Mouse (Mus musculus) cerebellum, postnatal 4 days (tissue): Measurements from ENCODE around the gene Mctp1.
A peak's percentile ranks its signal among the peaks of the same experiment; 100 is the strongest.

ENCODE experiments used
- DNase-seq, 2 experiments: peaks; one replicate each; pipeline ENCODE4 v3.0.0; 2022; ENCODE audit warnings: low spot score in 2 of 2, mixed read lengths in 1 of 2

Gene Mctp1

GRCm38 (mm10) chr13:76824932-76825694, 440.8 kb downstream of the Mctp1 start:
- DNase-seq, result no peak

DNA sequence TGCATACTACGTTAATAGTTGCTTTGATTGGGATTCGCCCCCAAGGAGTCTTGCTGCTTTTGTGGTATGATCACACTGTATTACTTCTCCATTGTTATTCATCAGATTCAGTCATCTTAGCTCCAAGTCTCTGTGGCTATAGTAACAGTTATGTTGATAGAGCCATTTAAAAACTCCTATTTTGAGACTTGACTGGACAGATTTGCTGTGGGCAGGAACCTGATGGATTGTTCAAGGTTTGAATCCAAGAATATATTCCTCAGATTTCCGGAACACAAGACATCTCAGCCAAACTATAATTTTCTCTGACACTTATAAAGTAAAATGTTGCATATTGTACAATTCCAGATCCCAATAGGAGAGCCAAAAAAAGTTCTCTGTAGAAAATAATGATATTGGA, 443.4 kb downstream of the Mctp1 start:
- DNase-seq, result no peak

DNA sequence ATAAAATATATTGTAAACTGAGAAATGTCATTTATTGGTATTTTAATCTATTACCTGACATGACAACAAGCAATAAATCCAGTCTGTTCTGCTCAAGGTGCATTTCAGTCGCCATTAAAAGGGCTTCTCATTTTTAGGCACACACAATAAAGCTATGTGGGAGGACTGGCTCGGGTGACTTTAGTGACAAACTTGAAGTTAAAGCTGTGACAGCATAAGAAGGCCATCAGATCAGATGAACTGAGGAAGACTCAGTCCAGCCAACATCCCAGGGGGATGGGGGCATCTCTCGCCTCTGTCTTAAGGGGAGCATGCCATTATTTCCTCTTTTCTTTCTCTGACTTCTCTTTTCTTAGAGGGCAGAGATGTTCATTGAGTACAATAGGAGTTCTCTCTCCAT, 453.7 kb downstream of the Mctp1 start:
- no peak for DNase-seq

GRCm38 (mm10) chr13:76840712-76841111, 456.4 kb downstream of the Mctp1 start:
- no peak for DNase-seq

DNA sequence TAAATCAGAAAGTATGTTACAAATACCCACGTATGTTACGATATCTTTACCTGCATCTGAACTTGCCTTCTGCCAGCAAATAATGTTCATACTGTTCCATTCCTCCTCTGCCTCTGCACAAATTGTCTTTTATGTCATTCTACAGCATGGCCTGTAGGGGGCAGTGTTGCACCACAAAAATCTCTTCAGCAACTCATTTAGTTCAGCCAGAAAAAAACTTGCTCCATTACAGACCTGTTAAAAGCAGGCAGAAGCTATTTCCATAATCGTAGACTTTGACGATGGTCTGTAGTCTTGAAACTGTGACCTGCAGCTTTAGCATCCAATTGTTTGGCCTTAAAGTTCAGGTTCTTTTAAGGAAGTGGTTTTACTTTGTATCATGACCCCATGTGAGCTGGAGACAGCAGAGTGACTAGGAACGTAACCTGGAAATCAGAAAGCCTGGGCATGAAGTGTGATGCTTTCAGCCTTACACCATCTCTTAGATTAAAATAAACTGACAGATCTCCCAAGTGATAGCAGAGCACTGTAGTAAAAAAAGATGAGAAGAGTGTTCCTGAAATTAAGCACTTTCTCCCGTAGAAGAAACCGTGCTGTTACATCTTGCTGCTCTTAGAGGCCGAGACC, 460.4 kb downstream of the Mctp1 start:
- peak; percentile 59 to 60 for DNase-seq

DNA sequence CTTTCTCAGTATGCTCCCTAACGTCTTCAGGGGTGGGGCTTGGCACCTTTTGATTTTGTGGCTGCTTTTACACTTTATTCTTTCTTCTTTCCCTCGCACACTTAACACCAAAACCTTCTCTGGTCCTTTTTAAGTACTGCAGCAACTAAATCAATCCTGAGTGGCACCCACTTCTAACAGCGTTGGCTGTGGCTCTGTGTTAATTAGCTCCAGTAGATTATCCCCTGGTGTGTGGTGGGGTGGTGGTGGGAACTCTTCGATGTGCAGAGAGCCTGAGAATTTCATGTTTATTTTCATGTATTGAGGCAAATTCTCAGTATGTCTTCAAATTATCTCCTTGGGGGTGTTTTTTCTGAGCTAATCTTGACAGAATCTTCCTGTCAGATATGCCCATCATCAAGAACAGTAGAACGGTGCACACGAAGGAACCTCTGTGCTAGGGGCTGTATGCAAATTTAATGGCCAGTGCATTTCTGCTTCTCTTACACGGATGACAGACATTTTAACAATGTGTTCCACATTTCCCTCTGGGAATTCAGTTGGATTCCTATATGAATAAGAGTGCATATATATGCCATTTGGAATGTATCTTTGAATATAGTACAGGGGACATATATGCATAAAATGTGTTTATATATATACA, 466.2 kb downstream of the Mctp1 start:
- no peak for DNase-seq

DNA sequence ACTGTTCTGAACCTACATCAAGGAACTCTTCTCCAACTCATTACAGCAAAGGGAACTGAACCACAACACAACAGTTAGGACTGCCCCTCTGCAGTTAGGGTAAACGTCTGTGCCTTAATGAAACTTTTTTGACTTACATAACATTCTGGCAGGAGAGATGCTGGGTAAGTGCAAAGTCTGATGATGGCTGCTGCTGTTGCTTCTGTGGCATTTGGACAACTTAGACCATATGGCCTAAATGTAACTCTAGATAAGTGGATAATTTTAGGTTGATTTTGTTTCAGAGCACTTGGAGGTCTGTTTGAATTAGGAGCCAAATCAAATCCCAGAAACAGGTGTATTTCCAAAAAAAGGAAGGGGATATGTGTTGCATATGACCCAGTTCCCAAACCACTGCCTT, 470.0 kb downstream of the Mctp1 start:
- no peak for DNase-seq

- no peak for DNase-seq
These were observed 470.7 kb downstream of the Mctp1 start for GRCm38 (mm10) chr13:76855021-76855420.

GRCm38 (mm10) chr13:76857024-76857423, 472.7 kb downstream of the Mctp1 start:
- no peak for DNase-seq

GRCm38 (mm10) chr13:76858078-76858482, 473.7 kb downstream of the Mctp1 start:
- no peak for DNase-seq

- DNase-seq, result no peak
These were observed 486.0 kb downstream of the Mctp1 start for GRCm38 (mm10) chr13:76870291-76870690.

GRCm38 (mm10) chr13:76877887-76878763, 493.8 kb downstream of the Mctp1 start:
- no peak for DNase-seq

DNA sequence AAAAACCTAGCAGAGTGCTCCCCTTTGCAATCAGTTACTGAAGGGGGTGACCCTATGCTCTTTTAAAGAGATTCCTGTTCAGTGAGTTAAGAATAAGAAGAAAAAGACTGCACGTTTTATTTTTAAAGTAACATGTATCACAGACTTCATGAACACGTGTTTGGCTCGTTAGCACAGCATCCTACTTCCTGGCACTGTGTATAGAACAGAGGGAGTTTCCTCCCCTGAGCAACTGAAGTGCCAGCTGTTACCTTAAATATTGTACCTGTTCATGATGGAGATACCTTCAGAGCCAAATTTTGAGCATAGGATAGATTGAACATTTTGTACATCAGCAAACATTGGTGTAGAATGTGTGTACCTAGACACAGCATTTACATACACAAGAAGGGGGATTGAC, 494.7 kb downstream of the Mctp1 start:
- no peak for DNase-seq

- no peak for DNase-seq
These were observed 500.3 kb downstream of the Mctp1 start for GRCm38 (mm10) chr13:76884517-76885092.

GRCm38 (mm10) chr13:76892987-76893386, 508.7 kb downstream of the Mctp1 start:
- DNase-seq, result no peak

DNA sequence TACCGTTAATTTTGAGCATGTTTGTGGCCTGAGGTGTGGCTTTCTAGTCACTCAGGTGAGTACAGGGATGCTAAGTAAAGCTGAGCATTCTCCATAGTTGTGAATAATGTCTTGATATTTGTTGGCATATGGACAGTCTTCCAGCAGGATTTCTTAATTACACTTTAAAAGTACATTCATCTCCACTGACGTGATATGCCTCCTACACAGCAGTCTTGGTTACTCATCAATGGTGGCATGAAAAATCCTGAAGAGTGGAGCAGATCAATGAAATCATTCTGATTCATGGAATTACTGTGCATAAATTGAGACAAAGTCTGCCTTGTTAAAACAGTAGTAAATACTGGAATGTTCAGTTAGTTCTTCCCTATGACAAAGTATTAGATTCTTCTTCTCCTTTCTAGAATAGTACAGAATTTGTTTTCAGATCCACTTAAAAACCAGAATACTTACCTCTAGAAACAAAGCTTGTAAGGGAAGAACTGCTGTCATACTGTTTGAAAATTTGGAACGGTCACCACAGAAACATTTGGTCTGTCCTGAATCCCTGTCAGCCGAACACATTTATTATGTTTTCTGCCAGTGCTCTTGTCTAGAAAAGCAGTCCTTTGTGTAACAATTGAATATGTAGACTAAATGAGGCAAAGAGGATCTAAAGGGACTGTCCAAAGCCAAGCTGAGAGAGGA, 511.6 kb downstream of the Mctp1 start:
- no peak for DNase-seq

DNA sequence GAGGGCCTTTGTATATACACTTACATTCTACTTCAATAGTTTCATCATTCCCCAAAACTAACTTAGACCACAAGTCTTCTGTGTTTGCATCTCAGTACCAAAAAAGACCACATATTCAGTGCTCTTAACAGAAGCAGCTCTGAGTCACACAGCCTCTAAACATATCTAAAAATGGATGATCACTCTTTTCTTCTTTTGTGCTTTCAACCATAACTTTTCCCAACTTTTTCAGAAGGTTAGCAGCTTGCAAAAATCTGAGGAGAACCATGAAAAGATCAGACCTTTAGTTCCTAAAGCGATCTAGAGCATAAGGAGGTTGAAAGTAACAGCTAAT, 512.1 kb downstream of the Mctp1 start:
- DNase-seq, result no peak

- DNase-seq, result no peak
These were observed 534.0 kb downstream of the Mctp1 start for GRCm38 (mm10) chr13:76918321-76918720.

GRCm38 (mm10) chr13:76926851-76927250, 542.5 kb downstream of the Mctp1 start:
- no peak for DNase-seq

DNA sequence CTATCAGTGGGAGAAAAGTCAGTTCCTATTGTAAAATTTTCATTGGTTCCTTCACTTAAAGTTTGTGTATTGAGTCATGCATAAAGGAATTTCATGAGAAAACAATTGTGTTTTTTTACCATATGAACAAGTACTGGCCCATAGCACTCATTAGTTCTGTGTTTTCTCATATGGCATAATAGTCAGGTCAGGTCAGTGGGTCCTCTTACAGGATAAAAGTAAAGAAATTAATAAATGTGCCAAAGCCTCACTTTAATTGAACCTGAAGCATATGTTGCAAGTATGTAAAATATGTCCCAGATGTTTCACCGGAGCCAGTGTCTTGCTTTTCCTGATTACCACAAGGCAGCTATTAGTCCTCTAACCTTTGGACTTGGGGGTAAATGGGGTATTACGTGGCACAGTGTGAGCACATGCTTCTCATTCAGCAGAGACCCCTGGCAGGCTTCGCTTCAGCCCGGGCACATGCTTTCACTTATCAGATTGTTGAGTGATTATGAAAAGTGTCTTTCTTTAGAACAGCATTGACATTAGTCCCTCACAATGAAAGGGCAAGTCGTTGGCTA, 543.6 kb downstream of the Mctp1 start:
- no peak for DNase-seq

DNA sequence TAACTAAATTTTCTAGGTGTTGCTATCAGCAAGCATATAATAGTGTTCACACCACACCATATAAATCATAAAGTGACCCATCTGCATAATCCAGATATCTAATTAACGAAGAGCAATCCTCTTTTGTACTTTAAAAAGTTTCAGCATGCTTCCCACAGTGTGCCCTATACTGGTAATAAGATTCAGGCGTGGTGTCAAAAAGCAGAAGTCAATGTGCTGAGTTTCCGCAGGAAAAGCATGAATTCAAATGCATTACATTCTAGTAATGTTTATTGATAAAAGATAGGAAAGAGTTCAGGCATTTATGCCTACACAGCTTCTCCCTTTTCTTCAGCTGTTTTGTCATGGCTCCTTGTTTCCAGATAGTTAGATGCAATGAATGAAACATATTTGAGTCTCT, 544.8 kb downstream of the Mctp1 start:
- DNase-seq, result no peak
